Mouse (Mus musculus): ENCODE results near the gene Epm2aip1.

DNA sequence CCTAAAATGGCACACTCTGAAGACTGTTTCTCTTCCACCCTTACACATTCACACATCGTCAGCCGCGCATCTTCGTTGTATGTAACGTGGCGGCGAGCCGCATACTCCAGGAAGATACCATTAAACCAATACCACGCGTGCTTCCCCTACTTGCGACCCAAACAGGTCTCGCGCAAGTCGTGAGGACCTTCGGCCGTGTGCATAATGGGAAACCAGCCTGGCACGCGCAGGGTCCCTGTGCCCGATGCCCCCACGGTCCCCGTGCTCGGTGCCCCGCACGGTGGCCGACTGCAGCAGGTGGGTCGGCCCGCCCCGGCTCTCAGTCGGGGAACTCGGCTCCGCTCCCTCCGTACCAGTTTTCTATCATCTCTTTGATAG is 684 bp upstream of the Epm2aip1 start:
- TF ChIP-seq CTCF (IDR thresholded peaks at IDR 0.05 in 2 of 3, conservative IDR thresholded peaks at IDR 0.05 in 1 of 3; ENCODE audit: control insufficient read depth in 1 of 3, insufficient read depth in 1 of 3, low read depth in 2 of 3, low read length in 3 of 3, poor library complexity in 1 of 3, severe bottlenecking in 1 of 3) (no peak), RCOR1 (IDR thresholded peaks at IDR 0.05; ENCODE audit: low read depth, low read length) (no peak), HCFC1 (IDR thresholded peaks at IDR 0.05; ENCODE audit: low read depth, low read length) (no peak), MAX (IDR thresholded peaks at IDR 0.05; ENCODE audit: low read length) (peak; percentile 78), CHD1 (IDR thresholded peaks at IDR 0.05; ENCODE audit: low read depth, low read length) (no peak; the same call in 1 of the 2 replicates), EP300 (IDR thresholded peaks at IDR 0.05; ENCODE audit: low read depth in 1 of 2, low read length in 2 of 2) (no peak), CHD2 (IDR thresholded peaks at IDR 0.05; ENCODE audit: low read length) (no peak), TAL1 (IDR thresholded peaks at IDR 0.05; ENCODE audit: low read length) (no peak), GATA1 (IDR thresholded peaks at IDR 0.05; ENCODE audit: low read depth, low read length) (no peak), POLR2AphosphoS5 (IDR thresholded peaks at IDR 0.05; ENCODE audit: borderline replicate concordance, low read depth, low read length) (no peak), POLR2A (IDR thresholded peaks at IDR 0.05; ENCODE audit: control insufficient read depth in 1 of 2, insufficient read depth in 1 of 2, low read depth in 1 of 2, low read length in 2 of 2, poor library complexity in 1 of 2) (no peak; a peak in 1 of 4 replicates), ZC3H11A (IDR thresholded peaks at IDR 0.05; ENCODE audit: low read depth, low read length) (no peak), JUND (IDR thresholded peaks at IDR 0.05; ENCODE audit: low read depth, low read length) (no peak), MAFK (IDR thresholded peaks at IDR 0.05; ENCODE audit: borderline replicate concordance, low read depth, low read length) (no peak)

Measured in MEL (cell line).